Mouse (Mus musculus): ENCODE measurements around the gene Psmd14. TPM values are rescaled to one million over a fixed set of nuclear protein-coding genes. Genes with fewer than 3 reads are reported as not detected.

Psmd14 gene
- total and polyA plus RNA-seq, 3 experiments = 156 to 217 TPM; not detected in 1

DNA sequence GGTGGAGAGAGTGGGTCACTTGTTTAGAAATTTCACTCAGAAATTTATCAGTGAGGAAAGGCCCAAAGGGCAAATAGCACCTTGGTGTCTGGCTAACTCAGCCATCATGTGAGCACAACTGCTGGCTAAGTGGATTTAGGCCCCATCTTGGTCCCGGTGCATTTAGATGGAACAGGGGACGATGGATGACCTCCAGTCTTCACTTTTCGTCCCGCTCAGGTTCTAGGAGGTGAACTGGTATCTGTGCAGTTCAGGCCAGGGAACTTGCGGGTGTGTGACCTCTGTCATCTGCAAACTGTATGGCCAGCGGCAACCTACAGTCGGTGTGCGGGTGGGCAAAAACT is 99.6 kb downstream of the Psmd14 start:
- H3K27me3 ChIP-seq (ENCODE audit: control insufficient read depth in 1 of 2, insufficient read depth in 2 of 2, low read length in 2 of 2) = no peaks in the 10 kb centered on the region
- peaks cover 4 to 5% of the 10 kb centered on the region in 2 experiments; a peak in 3 of 4 replicates for H3K4me1 ChIP-seq (ENCODE audit: control insufficient read depth in 1 of 2, insufficient read depth in 2 of 2, low read length in 2 of 2)
- no peak overlapping the region for H3K9ac ChIP-seq (ENCODE audit: control insufficient read depth, low read depth, low read length, poor library complexity, severe bottlenecking)
- no peaks in the 10 kb centered on the region for H3K79me2 ChIP-seq (ENCODE audit: control insufficient read depth, insufficient read depth, low read length, poor library complexity)
- H3K4me3 ChIP-seq (ENCODE audit: control insufficient read depth in 1 of 2, insufficient read depth in 1 of 2, low read depth in 2 of 2, low read length in 2 of 2) = no peak overlapping the region
- no peak overlapping the region for H3K27ac ChIP-seq (ENCODE audit: control insufficient read depth, low read depth, low read length)
- no peak for DNase-seq (ENCODE audit: low read depth, low spot score)
- TF ChIP-seq POLR2AphosphoS5 (IDR thresholded peaks at IDR 0.05; ENCODE audit: borderline replicate concordance, low read depth, low read length) (no peak), USF1 (IDR thresholded peaks at IDR 0.05; ENCODE audit: low read depth, low read length) (no peak), GATA1 (IDR thresholded peaks at IDR 0.05; ENCODE audit: low read depth, low read length) (no peak), SIN3A (IDR thresholded peaks at IDR 0.05; ENCODE audit: low read length) (no peak), BHLHE40 (IDR thresholded peaks at IDR 0.05; ENCODE audit: borderline replicate concordance, low read depth, low read length) (no peak), ETS1 (IDR thresholded peaks at IDR 0.05; ENCODE audit: low read depth, low read length) (no peak), NELFE (IDR thresholded peaks at IDR 0.05; ENCODE audit: low read depth, low read length) (no peak), RAD21 (IDR thresholded peaks at IDR 0.05; ENCODE audit: low read depth, low read length) (no peak), POLR2A (IDR thresholded peaks at IDR 0.05; ENCODE audit: control insufficient read depth in 1 of 2, insufficient read depth in 1 of 2, low read depth in 1 of 2, low read length in 2 of 2, poor library complexity in 1 of 2) (no peak), MEF2A (IDR thresholded peaks at IDR 0.05; ENCODE audit: extremely low read depth, insufficient replicate concordance, low read depth, low read length, poor library complexity, severe bottlenecking) (no peak), GABPA (IDR thresholded peaks at IDR 0.05; ENCODE audit: low read depth, low read length) (no peak), MAFK (IDR thresholded peaks at IDR 0.05; ENCODE audit: borderline replicate concordance, low read depth, low read length) (no peak), ZKSCAN1 (IDR thresholded peaks at IDR 0.05; ENCODE audit: low read depth, low read length) (no peak), HCFC1 (IDR thresholded peaks at IDR 0.05; ENCODE audit: low read depth, low read length) (no peak), EP300 (IDR thresholded peaks at IDR 0.05; ENCODE audit: low read depth in 1 of 2, low read length in 2 of 2) (no peak)
- H3K9me3 ChIP-seq (replicated peaks; ENCODE audit: insufficient read depth, low read length) = no peaks in the 10 kb centered on the region
- 0 out of 4 replicates have a peak, but pooled peaks cover 0 to 3% of the 10 kb centered on the region in 2 experiments for H3K36me3 ChIP-seq (ENCODE audit: control insufficient read depth in 1 of 2, insufficient read depth in 2 of 2, low read length in 2 of 2)

DNA sequence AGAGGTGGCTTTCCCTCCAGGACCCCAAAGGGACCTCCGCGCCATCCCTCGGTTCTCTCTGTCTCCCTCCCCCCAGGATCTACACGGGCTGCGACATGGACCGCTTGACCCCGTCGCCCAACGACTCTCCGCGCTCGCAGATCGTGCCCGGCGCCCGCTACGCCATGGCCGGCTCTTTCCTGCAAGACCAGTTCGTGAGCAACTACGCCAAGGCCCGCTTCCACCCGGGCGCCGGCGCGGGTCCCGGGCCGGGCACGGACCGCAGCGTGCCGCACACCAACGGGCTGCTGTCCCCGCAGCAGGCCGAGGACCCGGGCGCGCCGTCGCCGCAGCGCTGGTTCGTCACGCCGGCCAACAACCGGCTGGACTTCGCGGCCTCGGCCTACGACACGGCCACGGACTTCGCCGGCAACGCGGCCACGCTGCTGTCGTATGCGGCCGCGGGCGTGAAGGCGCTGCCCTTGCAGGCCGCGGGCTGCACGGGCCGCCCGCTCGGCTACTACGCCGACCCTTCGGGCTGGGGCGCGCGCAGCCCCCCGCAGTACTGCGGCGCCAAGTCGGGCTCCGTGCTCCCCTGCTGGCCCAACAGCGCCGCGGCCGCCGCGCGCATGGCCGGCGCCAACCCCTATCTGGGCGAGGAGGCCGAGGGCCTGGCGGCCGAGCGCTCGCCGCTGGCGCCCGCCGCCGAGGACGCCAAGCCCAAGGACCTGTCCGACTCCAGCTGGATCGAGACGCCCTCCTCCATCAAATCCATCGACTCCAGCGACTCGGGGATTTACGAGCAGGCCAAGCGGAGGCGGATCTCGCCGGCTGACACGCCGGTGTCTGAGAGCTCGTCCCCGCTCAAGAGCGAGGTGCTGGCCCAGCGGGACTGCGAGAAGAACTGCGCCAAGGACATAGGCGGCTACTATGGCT is 100.3 kb downstream of the Psmd14 start:
- Histone ChIP-seq H3K4me3 (ENCODE audit: control insufficient read depth in 1 of 2, insufficient read depth in 1 of 2, low read depth in 2 of 2, low read length in 2 of 2) (no peak overlapping the region), H3K27me3 (ENCODE audit: control insufficient read depth in 1 of 2, insufficient read depth in 2 of 2, low read length in 2 of 2) (no peaks in the 10 kb centered on the region), H3K9ac (ENCODE audit: control insufficient read depth, low read depth, low read length, poor library complexity, severe bottlenecking) (no peak overlapping the region), H3K79me2 (ENCODE audit: control insufficient read depth, insufficient read depth, low read length, poor library complexity) (no peaks in the 10 kb centered on the region), H3K36me3 (ENCODE audit: control insufficient read depth in 1 of 2, insufficient read depth in 2 of 2, low read length in 2 of 2) (0 out of 4 replicates have a peak, but pooled peaks cover 0 to 3% of the 10 kb centered on the region in 2 experiments), H3K9me3 (replicated peaks; ENCODE audit: insufficient read depth, low read length) (no peaks in the 10 kb centered on the region), H3K27ac (ENCODE audit: control insufficient read depth, low read depth, low read length) (no peak overlapping the region), H3K4me1 (ENCODE audit: control insufficient read depth in 1 of 2, insufficient read depth in 2 of 2, low read length in 2 of 2) (peaks cover 4 to 5% of the 10 kb centered on the region in 2 experiments; a peak in 3 of 4 replicates)
- no peak for DNase-seq (ENCODE audit: low read depth, low spot score)
- TF ChIP-seq TBP (IDR thresholded peaks at IDR 0.05; ENCODE audit: low read depth, low read length) (no peak), RAD21 (IDR thresholded peaks at IDR 0.05; ENCODE audit: low read depth, low read length) (no peak), ETS1 (IDR thresholded peaks at IDR 0.05; ENCODE audit: low read depth, low read length) (no peak), CHD1 (IDR thresholded peaks at IDR 0.05; ENCODE audit: low read depth, low read length) (no peak), MAZ (IDR thresholded peaks at IDR 0.05; ENCODE audit: low read depth, low read length) (no peak), HCFC1 (IDR thresholded peaks at IDR 0.05; ENCODE audit: low read depth, low read length) (no peak), GATA1 (IDR thresholded peaks at IDR 0.05; ENCODE audit: low read depth, low read length) (no peak), GABPA (IDR thresholded peaks at IDR 0.05; ENCODE audit: low read depth, low read length) (no peak), MAFK (IDR thresholded peaks at IDR 0.05; ENCODE audit: borderline replicate concordance, low read depth, low read length) (no peak), TAL1 (IDR thresholded peaks at IDR 0.05; ENCODE audit: low read length) (no peak), MXI1 (IDR thresholded peaks at IDR 0.05; ENCODE audit: low read depth, low read length) (no peak), ZMIZ1 (IDR thresholded peaks at IDR 0.05; ENCODE audit: low read depth, low read length) (no peak), ZNF384 (IDR thresholded peaks at IDR 0.05; ENCODE audit: low read depth, low read length) (no peak)

Measured in MEL (cell line).